Mouse (Mus musculus): ENCODE results near the gene Slco2a1. TPM values are rescaled to one million over a fixed set of nuclear protein-coding genes. Genes with fewer than 3 reads are reported as not detected.
"Not testable (repeated sequence)": the region's sequence is repeated elsewhere in the genome, so short reads cannot be mapped to it uniquely, and the experiment has no call there.

The Slco2a1 gene
- polyA plus RNA-seq, 1 experiment, result 289 TPM

DNA sequence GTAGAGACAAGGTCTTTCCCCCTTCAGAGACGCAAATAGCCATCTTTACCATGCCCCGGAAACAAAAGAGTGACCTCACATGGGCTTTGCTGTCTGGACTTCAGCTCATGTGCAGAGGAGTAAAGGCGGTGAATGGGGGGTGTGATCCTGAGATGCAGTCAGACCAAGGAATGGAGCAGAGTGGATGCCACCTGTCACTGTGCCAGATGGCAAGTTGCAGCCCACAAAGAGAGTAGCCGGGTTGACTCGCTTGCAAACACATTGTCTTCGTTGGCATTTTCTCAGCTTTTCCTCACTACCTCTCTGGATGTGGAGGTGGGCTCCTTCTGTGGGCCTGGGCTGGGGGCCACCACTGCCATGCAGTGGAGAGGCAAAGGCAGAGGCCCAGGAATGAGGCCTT, 98.2 kb downstream of the Slco2a1 start:
- 88% methylated on average over 6 of the region's 6 CpGs for WGBS
- H3K4me1 ChIP-seq (ENCODE audit: control insufficient read depth, insufficient read depth, low read length), result peaks cover 14% of the 10 kb centered on the region
- H3K4me3 ChIP-seq (replicated peaks; ENCODE audit: extremely low read depth, low read depth, low read length), result no peak overlapping the region
- DNase-seq, result no peak
- TF ChIP-seq POLR2A (IDR thresholded peaks at IDR 0.05; ENCODE audit: borderline replicate concordance, extremely low read depth, low read depth, low read length) (no peak), CTCF (IDR thresholded peaks at IDR 0.05; ENCODE audit: insufficient read depth, low read length) (no peak)

DNA sequence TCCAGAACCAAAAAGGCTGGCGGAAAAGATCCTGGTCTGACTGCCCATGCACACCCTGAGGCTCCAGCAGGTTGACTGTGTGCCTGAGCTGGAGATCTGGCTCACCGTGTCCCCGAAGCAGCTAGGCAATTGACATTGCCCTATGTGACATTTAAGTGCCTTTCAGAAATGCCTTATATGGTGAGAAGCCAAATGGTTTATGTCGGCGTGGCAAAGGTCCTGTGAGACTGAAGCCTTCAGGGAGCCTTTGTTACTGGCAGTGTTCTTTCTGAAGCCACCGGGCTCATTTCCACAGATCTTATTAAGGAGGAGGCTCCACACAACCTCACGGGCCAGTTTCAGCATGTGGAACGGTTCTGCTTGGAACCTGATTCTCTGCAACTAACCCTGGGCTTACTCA, 98.8 kb downstream of the Slco2a1 start:
- TF ChIP-seq POLR2A (IDR thresholded peaks at IDR 0.05; ENCODE audit: borderline replicate concordance, extremely low read depth, low read depth, low read length), result no peak
- TF ChIP-seq CTCF (IDR thresholded peaks at IDR 0.05; ENCODE audit: insufficient read depth, low read length), result no peak
- 64% methylated on average over 8 of the region's 8 CpGs for WGBS
- DNase-seq, result no peak
- Histone ChIP-seq H3K4me3 (replicated peaks; ENCODE audit: extremely low read depth, low read depth, low read length) (no peak overlapping the region), H3K4me1 (ENCODE audit: control insufficient read depth, insufficient read depth, low read length) (peaks cover 14% of the 10 kb centered on the region)

- TF ChIP-seq CTCF (IDR thresholded peaks at IDR 0.05; ENCODE audit: insufficient read depth, low read length) (no peak), POLR2A (IDR thresholded peaks at IDR 0.05; ENCODE audit: borderline replicate concordance, extremely low read depth, low read depth, low read length) (no peak)
- WGBS, result 69% methylated on average over 2 of the region's 2 CpGs
These were observed 100.1 kb downstream of the Slco2a1 start for GRCm38 (mm10) chr9:103088661-103089060.

GRCm38 (mm10) chr9:103090116-103090875, 101.8 kb downstream of the Slco2a1 start:
- TF ChIP-seq POLR2A (IDR thresholded peaks at IDR 0.05; ENCODE audit: borderline replicate concordance, extremely low read depth, low read depth, low read length), result no peak
- no peak for TF ChIP-seq CTCF (IDR thresholded peaks at IDR 0.05; ENCODE audit: insufficient read depth, low read length)
- peaks cover 14% of the 10 kb centered on the region for H3K4me1 ChIP-seq (ENCODE audit: control insufficient read depth, insufficient read depth, low read length)
- H3K4me3 ChIP-seq (replicated peaks; ENCODE audit: extremely low read depth, low read depth, low read length), result no peak overlapping the region
- WGBS, result 30% methylated on average over 9 of the region's 9 CpGs
- DNase-seq, result peak; percentile 51

More at GRCm38 (mm10) chr9:103088661-103089060, 100.1 kb downstream of the Slco2a1 start:
- Histone ChIP-seq H3K4me3 (replicated peaks; ENCODE audit: extremely low read depth, low read depth, low read length) (no peak overlapping the region), H3K4me1 (ENCODE audit: control insufficient read depth, insufficient read depth, low read length) (peaks cover 14% of the 10 kb centered on the region)
- no peak for DNase-seq

- peaks cover 14% of the 10 kb centered on the region for H3K4me1 ChIP-seq (ENCODE audit: control insufficient read depth, insufficient read depth, low read length)
- WGBS, result 74% methylated on average over 16 of the region's 16 CpGs
- DNase-seq, result no peak
- no peak for TF ChIP-seq CTCF (IDR thresholded peaks at IDR 0.05; ENCODE audit: insufficient read depth, low read length)
- no peak for TF ChIP-seq POLR2A (IDR thresholded peaks at IDR 0.05; ENCODE audit: borderline replicate concordance, extremely low read depth, low read depth, low read length)
- H3K4me3 ChIP-seq (replicated peaks; ENCODE audit: extremely low read depth, low read depth, low read length), result no peak overlapping the region
These were observed 102.7 kb downstream of the Slco2a1 start for GRCm38 (mm10) chr9:103091039-103091883.

DNA sequence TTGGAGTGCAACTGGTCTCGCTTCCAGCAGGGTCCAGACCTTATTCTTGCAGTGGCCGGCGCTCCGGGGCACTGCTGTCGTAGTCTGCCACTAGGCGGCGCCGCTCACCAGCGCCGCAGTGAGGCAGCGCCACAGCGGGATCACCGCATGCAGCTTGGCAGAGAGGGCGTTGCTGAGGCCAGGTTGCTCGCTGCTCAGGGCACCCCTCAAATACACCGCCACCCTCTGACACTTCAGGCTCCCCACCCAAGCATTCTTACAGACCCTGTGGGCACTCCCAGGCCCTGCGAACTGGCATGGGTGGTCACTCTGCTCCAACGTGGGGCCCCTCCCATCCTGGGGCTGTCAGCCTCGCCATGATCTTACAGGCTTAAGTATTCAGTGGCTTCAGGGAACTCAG, 103.7 kb downstream of the Slco2a1 start:
- H3K4me3 ChIP-seq (replicated peaks; ENCODE audit: extremely low read depth, low read depth, low read length), result peak overlapping the region; percentile 54
- peaks cover 14% of the 10 kb centered on the region for H3K4me1 ChIP-seq (ENCODE audit: control insufficient read depth, insufficient read depth, low read length)
- TF ChIP-seq POLR2A (IDR thresholded peaks at IDR 0.05; ENCODE audit: borderline replicate concordance, extremely low read depth, low read depth, low read length), result no peak
- peak; percentile 70 for TF ChIP-seq CTCF (IDR thresholded peaks at IDR 0.05; ENCODE audit: insufficient read depth, low read length)
- peak; percentile 78 for DNase-seq
- 0% methylated on average over 19 of the region's 19 CpGs for WGBS

- Histone ChIP-seq H3K4me1 (ENCODE audit: control insufficient read depth, insufficient read depth, low read length) (peaks cover 14% of the 10 kb centered on the region), H3K4me3 (replicated peaks; ENCODE audit: extremely low read depth, low read depth, low read length) (no peak overlapping the region)
- DNase-seq, result no peak
- no peak for TF ChIP-seq POLR2A (IDR thresholded peaks at IDR 0.05; ENCODE audit: borderline replicate concordance, extremely low read depth, low read depth, low read length)
- no peak for TF ChIP-seq CTCF (IDR thresholded peaks at IDR 0.05; ENCODE audit: insufficient read depth, low read length)
- 67% methylated on average over 3 of the region's 3 CpGs for whole genome bisulfite sequencing
These were observed 105.2 kb downstream of the Slco2a1 start for GRCm38 (mm10) chr9:103093681-103094080.

- 38% methylated on average over 9 of the region's 14 CpGs for WGBS
- Histone ChIP-seq H3K4me1 (ENCODE audit: control insufficient read depth, insufficient read depth, low read length) (peaks cover 19% of the 10 kb centered on the region), H3K4me3 (replicated peaks; ENCODE audit: extremely low read depth, low read depth, low read length) (peak overlapping the region; percentile 84)
- not testable (repeated sequence) for DNase-seq
These were observed 119.9 kb downstream of the Slco2a1 start for GRCm38 (mm10) chr9:103108341-103108798.

- WGBS, result 30% methylated on average over 18 of the region's 18 CpGs
- DNase-seq, result no peak
- Histone ChIP-seq H3K4me1 (ENCODE audit: control insufficient read depth, insufficient read depth, low read length) (peaks cover 19% of the 10 kb centered on the region), H3K4me3 (replicated peaks; ENCODE audit: extremely low read depth, low read depth, low read length) (peak overlapping the region; percentile 76)
- peak; percentile 24; the same call in 1 of the 2 replicates for TF ChIP-seq POLR2A (IDR thresholded peaks at IDR 0.05; ENCODE audit: borderline replicate concordance, extremely low read depth, low read depth, low read length)
- no peak for TF ChIP-seq CTCF (IDR thresholded peaks at IDR 0.05; ENCODE audit: insufficient read depth, low read length)
These were observed 120.6 kb downstream of the Slco2a1 start for GRCm38 (mm10) chr9:103108943-103109670.

Measured in lung, adult 2 months (tissue).